Mouse (Mus musculus) MEL (cell line): Measurements from ENCODE around the gene Pgls. TPM values are rescaled to one million over a fixed set of nuclear protein-coding genes. Genes with fewer than 3 reads are reported as not detected.

Source experiments
- DNase-seq: peaks from one replicate; pipeline ENCODE4 v3.0.0; 2011; ENCODE audit warnings: low read depth, low spot score
- H3K27ac ChIP-seq: 2 replicates; pipeline ENCODE4 v1.5.1; 2012; ENCODE audit warnings: low read depth, mild to moderate bottlenecking, control low read depth, low read length, moderate library complexity; ENCODE audit not compliant: control insufficient read depth
- H3K27me3 ChIP-seq, 2 experiments: fragments of 150-350 bp in 1 of 2; sonication (generic) in 1 of 2; 2 replicates each; pipeline ENCODE4 v1.6.1; 2012; ENCODE audit warnings: low read length in 2 of 2, mild to moderate bottlenecking in 2 of 2, improper control_type of control experiment in 1 of 2, moderate library complexity in 1 of 2; ENCODE audit not compliant: insufficient read depth in 2 of 2, control insufficient read depth in 1 of 2
- H3K36me3 ChIP-seq, 2 experiments: 2 replicates each; pipeline ENCODE4 v1.6.1; 2012 to 2014; ENCODE audit warnings: low read length in 2 of 2, improper control_type of control experiment in 1 of 2, inconsistent platforms in 1 of 2, mild to moderate bottlenecking in 1 of 2; ENCODE audit not compliant: insufficient read depth in 2 of 2, control insufficient read depth in 1 of 2
- H3K4me1 ChIP-seq, 2 experiments: fragments of 150-350 bp in 1 of 2; sonication (generic) in 1 of 2; 2 replicates each; pipeline ENCODE4 v1.6.1; 2012; ENCODE audit warnings: low read length in 2 of 2, improper control_type of control experiment in 1 of 2, mild to moderate bottlenecking in 1 of 2; ENCODE audit not compliant: insufficient read depth in 2 of 2, control insufficient read depth in 1 of 2
- H3K4me3 ChIP-seq, 2 experiments: fragments of 150-350 bp in 1 of 2; sonication (generic) in 1 of 2; 2 replicates each; pipeline ENCODE4 v1.5.1; 2012; ENCODE audit warnings: low read depth in 2 of 2, low read length in 2 of 2, mild to moderate bottlenecking in 2 of 2, moderate library complexity in 2 of 2, control low read depth in 1 of 2, improper control_type of control experiment in 1 of 2; ENCODE audit not compliant: control insufficient read depth in 1 of 2, insufficient read depth in 1 of 2
- H3K79me2 ChIP-seq: 2 replicates; pipeline ENCODE4 v1.6.1; 2012; ENCODE audit warnings: mild to moderate bottlenecking, low read length, moderate library complexity; ENCODE audit not compliant: control insufficient read depth, poor library complexity, insufficient read depth
- H3K9ac ChIP-seq: 2 replicates; pipeline ENCODE4 v1.6.1; 2012; ENCODE audit warnings: low read depth, mild to moderate bottlenecking, control low read depth, low read length, moderate library complexity; ENCODE audit not compliant: control insufficient read depth, poor library complexity, severe bottlenecking
- H3K9me3 ChIP-seq: fragments of 150-350 bp; sonication (generic); replicated peaks from 2 replicates; pipeline ENCODE4 v1.6.1; 2012; ENCODE audit warnings: mild to moderate bottlenecking, low read length, improper control_type of control experiment, moderate library complexity; ENCODE audit not compliant: insufficient read depth
- BHLHE40 ChIP-seq: IDR thresholded peaks from 2 replicates; pipeline ENCODE4 v1.6.1; 2012; ENCODE audit warnings: low read depth, mild to moderate bottlenecking, inconsistent platforms, low read length, improper control_type of control experiment, borderline replicate concordance
- CHD1 ChIP-seq: IDR thresholded peaks from 2 replicates; pipeline ENCODE4 v1.6.1; 2012; ENCODE audit warnings: low read depth, mild to moderate bottlenecking, inconsistent platforms, low read length, improper control_type of control experiment
- CHD2 ChIP-seq: IDR thresholded peaks from 2 replicates; pipeline ENCODE4 v1.6.1; 2011; ENCODE audit warnings: low read length, improper control_type of control experiment
- E2F4 ChIP-seq: IDR thresholded peaks from 2 replicates; pipeline ENCODE4 v1.6.1; 2011; ENCODE audit warnings: low read depth, low read length, improper control_type of control experiment, borderline replicate concordance
- ELF1 ChIP-seq: IDR thresholded peaks from 2 replicates; pipeline ENCODE4 v1.6.1; 2014; ENCODE audit warnings: low read depth, mild to moderate bottlenecking, inconsistent platforms, low read length, improper control_type of control experiment, moderate library complexity
- EP300 ChIP-seq, 2 experiments: IDR thresholded peaks; 2 replicates each; pipeline ENCODE4 v1.6.1; 2011; ENCODE audit warnings: improper control_type of control experiment in 2 of 2, low read length in 2 of 2, low read depth in 1 of 2, mild to moderate bottlenecking in 1 of 2
- GABPA ChIP-seq: IDR thresholded peaks from 2 replicates; pipeline ENCODE4 v1.6.1; 2012; ENCODE audit warnings: low read depth, mild to moderate bottlenecking, inconsistent platforms, low read length, improper control_type of control experiment, moderate library complexity
- GATA1 ChIP-seq: IDR thresholded peaks from 2 replicates; pipeline ENCODE4 v1.6.1; 2011; ENCODE audit warnings: low read depth, low read length, improper control_type of control experiment
- HCFC1 ChIP-seq: IDR thresholded peaks from 2 replicates; pipeline ENCODE4 v1.6.1; 2012; ENCODE audit warnings: low read depth, mild to moderate bottlenecking, inconsistent platforms, low read length, improper control_type of control experiment, moderate library complexity
- JUND ChIP-seq: IDR thresholded peaks from 2 replicates; pipeline ENCODE4 v1.6.1; 2011; ENCODE audit warnings: low read depth, mild to moderate bottlenecking, improper control_type of control experiment, low read length
- MAZ ChIP-seq: IDR thresholded peaks from 2 replicates; pipeline ENCODE4 v1.6.1; 2012; ENCODE audit warnings: low read depth, mild to moderate bottlenecking, inconsistent platforms, low read length, improper control_type of control experiment
- MEF2A ChIP-seq: IDR thresholded peaks from 2 replicates; pipeline ENCODE4 v1.6.1; 2014; ENCODE audit warnings: low read depth, mild to moderate bottlenecking, inconsistent platforms, low read length, improper control_type of control experiment; ENCODE audit not compliant: poor library complexity, insufficient replicate concordance, severe bottlenecking; ENCODE audit errors: extremely low read depth
- MYB ChIP-seq: IDR thresholded peaks from 2 replicates; pipeline ENCODE4 v1.6.1; 2011; ENCODE audit warnings: mild to moderate bottlenecking, low read depth, low read length, improper control_type of control experiment
- MYC ChIP-seq: IDR thresholded peaks from 2 replicates; pipeline ENCODE4 v1.6.1; 2011; ENCODE audit warnings: low read depth, mild to moderate bottlenecking, low read length, improper control_type of control experiment, moderate library complexity
- NELFE ChIP-seq: IDR thresholded peaks from 2 replicates; pipeline ENCODE4 v1.6.1; 2011; ENCODE audit warnings: low read depth, low read length, improper control_type of control experiment
- NRF1 ChIP-seq: IDR thresholded peaks from 2 replicates; pipeline ENCODE4 v1.6.1; 2014; ENCODE audit warnings: low read depth, mild to moderate bottlenecking, inconsistent platforms, low read length, improper control_type of control experiment, moderate library complexity; ENCODE audit not compliant: poor library complexity, insufficient read depth, severe bottlenecking
- POLR2A ChIP-seq, 2 experiments: IDR thresholded peaks; 2 replicates each; pipeline ENCODE4 v1.6.1; 2011 to 2012; ENCODE audit warnings: low read length in 2 of 2, mild to moderate bottlenecking in 2 of 2, control low read depth in 1 of 2, improper control_type of control experiment in 1 of 2, low read depth in 1 of 2, moderate library complexity in 1 of 2; ENCODE audit not compliant: control insufficient read depth in 1 of 2, insufficient read depth in 1 of 2, poor library complexity in 1 of 2
- RAD21 ChIP-seq: IDR thresholded peaks from 2 replicates; pipeline ENCODE4 v1.6.1; 2011; ENCODE audit warnings: mild to moderate bottlenecking, low read depth, low read length, improper control_type of control experiment
- RCOR1 ChIP-seq: IDR thresholded peaks from 2 replicates; pipeline ENCODE4 v1.6.1; 2012; ENCODE audit warnings: low read depth, mild to moderate bottlenecking, inconsistent platforms, low read length, improper control_type of control experiment
- SMC3 ChIP-seq: IDR thresholded peaks from 2 replicates; pipeline ENCODE4 v1.6.1; 2011; ENCODE audit warnings: low read depth, low read length, improper control_type of control experiment
- TAL1 ChIP-seq: IDR thresholded peaks from 2 replicates; pipeline ENCODE4 v1.6.1; 2012; ENCODE audit warnings: mild to moderate bottlenecking, inconsistent platforms, low read length, moderate library complexity, mixed read lengths
- TBP ChIP-seq: IDR thresholded peaks from 2 replicates; pipeline ENCODE4 v1.8.0; 2011; ENCODE audit warnings: low read depth, low read length, improper control_type of control experiment
- UBTF ChIP-seq: IDR thresholded peaks from 2 replicates; pipeline ENCODE4 v1.6.1; 2012; ENCODE audit warnings: low read depth, mild to moderate bottlenecking, inconsistent platforms, low read length, improper control_type of control experiment, moderate library complexity, borderline replicate concordance; ENCODE audit not compliant: insufficient read depth
- USF1 ChIP-seq: IDR thresholded peaks from 2 replicates; pipeline ENCODE4 v1.6.1; 2014; ENCODE audit warnings: low read depth, mild to moderate bottlenecking, inconsistent platforms, low read length, improper control_type of control experiment, moderate library complexity
- ZKSCAN1 ChIP-seq: IDR thresholded peaks from 2 replicates; pipeline ENCODE4 v1.6.1; 2012; ENCODE audit warnings: low read depth, mild to moderate bottlenecking, inconsistent platforms, low read length, improper control_type of control experiment, moderate library complexity
- ZMIZ1 ChIP-seq: IDR thresholded peaks from 2 replicates; pipeline ENCODE4 v1.6.1; 2012; ENCODE audit warnings: low read depth, mild to moderate bottlenecking, inconsistent platforms, low read length, improper control_type of control experiment, moderate library complexity
- polyA plus RNA-seq, 2 experiments: library from polyadenylated mRNA; stranded (reverse) in 1 of 2; unstranded in 1 of 2; fragments of >175 nt in 1 of 2; fragments of >200 nt in 1 of 2; gene quantifications; 2 replicates each; pipeline versions ENCODE4 v1.2.1 to v1.2.4; 2012; ENCODE audit warnings: low replicate concordance in 2 of 2, low read depth in 1 of 2; ENCODE audit not compliant: insufficient read length in 2 of 2, insufficient read depth in 1 of 2, missing spikeins in 1 of 2
- total RNA-seq: library from RNA; depleted of rRNA; stranded (reverse); fragments of 300-350 nt; gene quantifications from 2 replicates; pipeline ENCODE4 v1.2.3, GENCODE M21; 2012

Pgls gene
- total and polyA plus RNA-seq, 3 experiments = 225 to 257 TPM; not detected in 1

DNA sequence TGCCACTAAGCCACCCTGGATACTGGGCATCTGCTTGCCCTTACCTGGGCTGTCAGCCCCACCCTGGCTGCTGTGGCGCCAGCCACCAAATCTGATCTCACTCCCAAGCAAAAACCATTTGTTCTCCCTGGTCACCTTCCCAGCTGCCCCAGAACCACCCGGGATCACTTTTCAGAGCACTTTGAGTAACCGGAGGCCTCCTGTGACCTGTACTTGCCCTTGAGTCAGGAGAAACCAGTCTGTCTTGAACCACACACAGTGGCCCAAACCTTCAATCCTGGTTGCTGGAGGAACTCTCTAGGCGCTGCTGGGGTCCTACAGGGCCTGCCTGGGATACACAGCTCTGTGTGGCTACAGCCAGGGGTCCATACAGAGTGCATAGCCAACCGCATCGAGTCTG is 39.2 kb upstream of the Pgls start:
- no peak for TF ChIP-seq UBTF
- no peak for TF ChIP-seq RAD21
- TF ChIP-seq E2F4 = no peak
- TF ChIP-seq MAZ = no peak
- TF ChIP-seq TAL1 = no peak
- no peak for TF ChIP-seq POLR2A (IDR thresholded peaks at IDR 0.05; ENCODE audit: control insufficient read depth in 1 of 2, insufficient read depth in 1 of 2, low read depth in 1 of 2, low read length in 2 of 2, poor library complexity in 1 of 2)
- no peak for TF ChIP-seq MYB
- no peak for DNase-seq
- Histone ChIP-seq H3K4me3 (no peak overlapping the region), H3K36me3 (peaks cover 0 to 8% of the 10 kb centered on the region in 2 experiments; a peak in 2 of 4 replicates), H3K27me3 (no peaks in the 10 kb centered on the region), H3K4me1 (peaks cover 5 to 23% of the 10 kb centered on the region in 2 experiments), H3K9me3 (no peaks in the 10 kb centered on the region), H3K9ac (no peak overlapping the region), H3K27ac (no peak overlapping the region), H3K79me2 (no peaks in the 10 kb centered on the region)

GRCm38 (mm10) chr8:71554001-71554400 is 38.0 kb upstream of the Pgls start:
- TF ChIP-seq ELF1 (no peak), JUND (peak; percentile 90; the same call in 1 of the 2 replicates)
- Histone ChIP-seq H3K4me1 (peaks cover 5 to 27% of the 10 kb centered on the region in 2 experiments), H3K4me3 (no peak overlapping the region), H3K9ac (no peak overlapping the region), H3K79me2 (no peaks in the 10 kb centered on the region), H3K36me3 (peaks cover 0 to 11% of the 10 kb centered on the region in 2 experiments; a peak in 2 of 4 replicates), H3K27ac (peak overlapping the region; percentile 38), H3K27me3 (no peaks in the 10 kb centered on the region), H3K9me3 (no peaks in the 10 kb centered on the region)
- DNase-seq = no peak

GRCm38 (mm10) chr8:71554644-71555043 is 37.3 kb upstream of the Pgls start:
- Histone ChIP-seq H3K36me3 (peaks cover 0 to 11% of the 10 kb centered on the region in 2 experiments; a peak in 2 of 4 replicates), H3K9me3 (no peaks in the 10 kb centered on the region), H3K4me1 (peaks cover 6 to 29% of the 10 kb centered on the region in 2 experiments), H3K9ac (no peak overlapping the region), H3K79me2 (no peaks in the 10 kb centered on the region), H3K27me3 (no peaks in the 10 kb centered on the region), H3K27ac (peak overlapping the region; percentile 38), H3K4me3 (no peak overlapping the region)
- DNase-seq = peak; percentile 46
- TF ChIP-seq POLR2A (IDR thresholded peaks at IDR 0.05; ENCODE audit: control insufficient read depth in 1 of 2, insufficient read depth in 1 of 2, low read depth in 1 of 2, low read length in 2 of 2, poor library complexity in 1 of 2) (no peak), MAZ (no peak), USF1 (no peak), MYC (no peak), NRF1 (no peak), SMC3 (no peak), GABPA (no peak), NELFE (no peak), TBP (no peak), MEF2A (no peak), GATA1 (peak; percentile 21; the same call in 1 of the 2 replicates), CHD2 (no peak), ZMIZ1 (no peak), ZKSCAN1 (no peak), BHLHE40 (no peak), CHD1 (no peak), TAL1 (peak; percentile 82), EP300 (IDR thresholded peaks at IDR 0.05; ENCODE audit: low read depth in 1 of 2, low read length in 2 of 2) (0 out of 4 replicates have a peak, but pooled peaks of 1 of the 2 experiments have one; percentile 13), RCOR1 (no peak), HCFC1 (no peak), UBTF (no peak)
